Mouse (Mus musculus): ENCODE measurements around the gene 5430403G16Rik. TPM values are rescaled to one million over a fixed set of nuclear protein-coding genes. Genes with fewer than 3 reads are reported as not detected.
"Not testable (repeated sequence)": the region's sequence is repeated elsewhere in the genome, so short reads cannot be mapped to it uniquely, and the experiment has no call there.

The 5430403G16Rik gene
- polyA plus RNA-seq (2017; shearing (Covaris generic)) = 10 to 100 TPM in 1 of 2 experiments, 1 to 10 TPM in 1; 8.3 to 10.8 TPM

- ATAC-seq = peak; percentile 99
These were observed at the start of gene 5430403G16Rik for GRCm38 (mm10) chr5:109690537-109691201. 5430403G16Rik (minus strand) TSS chr5:109691041.

GRCm38 (mm10) chr5:109717341-109717740 is 26.5 kb upstream of the 5430403G16Rik start:
- ATAC-seq = not testable (repeated sequence)

GRCm38 (mm10) chr5:109691205-109691965 is 544 bp upstream of the 5430403G16Rik start:
- not testable (repeated sequence) for ATAC-seq

GRCm38 (mm10) chr5:109682921-109683320 is 7.9 kb downstream of the 5430403G16Rik start:
- ATAC-seq = no peak

Other genes with a start within 250 kb of the 5430403G16Rik start
- 1 to 10 TPM; 7.7 to 9.8 TPM for gene Crlf2, start 132.0 kb downstream of the 5430403G16Rik start, polyA plus RNA-seq (2017; shearing (Covaris generic))
- gene 4930522L14Rik, start 60.8 kb upstream of the 5430403G16Rik start, polyA plus RNA-seq (2017; shearing (Covaris generic)) = 10 to 100 TPM; 11.6 to 29.7 TPM
- gene Gm15446, start 232.4 kb upstream of the 5430403G16Rik start, polyA plus RNA-seq (2017; shearing (Covaris generic)) = 10 to 100 TPM; 24.4 to 50.7 TPM